Mouse (Mus musculus): ENCODE results near the gene Arap2.
"Not testable (repeated sequence)": the region's sequence is repeated elsewhere in the genome, so short reads cannot be mapped to it uniquely, and the experiment has no call there.

The Arap2 gene

DNA sequence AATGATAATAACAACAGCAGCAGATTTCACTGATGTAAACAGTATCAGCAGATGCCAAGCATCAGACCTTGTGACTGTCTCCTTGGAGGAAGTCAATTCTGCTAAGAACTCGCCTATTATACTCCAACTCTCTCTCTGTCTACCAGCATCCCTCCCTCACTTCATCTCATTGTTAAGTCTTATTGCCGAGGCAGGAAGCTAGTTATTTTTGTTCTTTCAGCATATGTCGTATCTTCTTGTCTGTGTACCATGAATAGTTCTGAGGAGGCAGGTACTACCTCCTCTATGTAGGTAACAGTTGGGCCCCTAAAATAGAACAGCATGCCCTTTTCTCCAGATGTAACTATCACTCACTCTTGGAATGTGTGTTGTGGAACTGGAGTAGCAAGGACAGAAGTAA is 13.0 kb downstream of the Arap2 start:
- no peaks in the 10 kb centered on the region for H3K9me3 ChIP-seq (ENCODE audit: low read length)
- peaks cover 5% of the 10 kb centered on the region; the same call in 1 of the 2 replicates for H3K36me3 ChIP-seq (ENCODE audit: insufficient read depth, low read length)
- no peaks in the 10 kb centered on the region for H3K27me3 ChIP-seq (ENCODE audit: insufficient read depth, low read length)

GRCm38 (mm10) chr5:62751692-62752091 is 14.3 kb downstream of the Arap2 start:
- no peaks in the 10 kb centered on the region for H3K9me3 ChIP-seq (ENCODE audit: low read length)
- no peak for TF ChIP-seq POU5F1 (IDR thresholded peaks at IDR 0.05; ENCODE audit: borderline replicate concordance, low read length)
- no peaks in the 10 kb centered on the region for H3K4me1 ChIP-seq (replicated peaks; ENCODE audit: low read depth, low read length)
- no peak overlapping the region for H3K4me3 ChIP-seq (replicated peaks; ENCODE audit: low read length)
- H3K27me3 ChIP-seq (ENCODE audit: insufficient read depth, low read length), result no peaks in the 10 kb centered on the region
- H3K36me3 ChIP-seq (ENCODE audit: insufficient read depth, low read length), result peaks cover 5% of the 10 kb centered on the region; the same call in 1 of the 2 replicates

More for the DNA sequence above, 13.0 kb downstream of the Arap2 start:
- Histone ChIP-seq H3K4me3 (replicated peaks; ENCODE audit: low read length) (no peak overlapping the region), H3K4me1 (replicated peaks; ENCODE audit: low read depth, low read length) (no peaks in the 10 kb centered on the region)
- TF ChIP-seq POU5F1 (IDR thresholded peaks at IDR 0.05; ENCODE audit: borderline replicate concordance, low read length) (no peak), NANOG (IDR thresholded peaks at IDR 0.05; ENCODE audit: borderline replicate concordance, low read length) (no peak), CTCF (conservative IDR thresholded peaks at IDR 0.05; ENCODE audit: low read length) (no peak)

GRCm38 (mm10) chr5:62748168-62748567 is 17.8 kb downstream of the Arap2 start:
- H3K36me3 ChIP-seq (ENCODE audit: insufficient read depth, low read length), result peaks cover 5% of the 10 kb centered on the region; the same call in 1 of the 2 replicates
- no peaks in the 10 kb centered on the region for H3K9me3 ChIP-seq (ENCODE audit: low read length)
- 0 out of 2 replicates have a peak, but pooled peaks cover 6% of the 10 kb centered on the region for H3K4me1 ChIP-seq (replicated peaks; ENCODE audit: low read depth, low read length)
- no peak overlapping the region for H3K4me3 ChIP-seq (replicated peaks; ENCODE audit: low read length)
- TF ChIP-seq CTCF (conservative IDR thresholded peaks at IDR 0.05; ENCODE audit: low read length) (no peak), POU5F1 (IDR thresholded peaks at IDR 0.05; ENCODE audit: borderline replicate concordance, low read length) (no peak), NANOG (IDR thresholded peaks at IDR 0.05; ENCODE audit: borderline replicate concordance, low read length) (no peak)
- no peaks in the 10 kb centered on the region for H3K27me3 ChIP-seq (ENCODE audit: insufficient read depth, low read length)

DNA sequence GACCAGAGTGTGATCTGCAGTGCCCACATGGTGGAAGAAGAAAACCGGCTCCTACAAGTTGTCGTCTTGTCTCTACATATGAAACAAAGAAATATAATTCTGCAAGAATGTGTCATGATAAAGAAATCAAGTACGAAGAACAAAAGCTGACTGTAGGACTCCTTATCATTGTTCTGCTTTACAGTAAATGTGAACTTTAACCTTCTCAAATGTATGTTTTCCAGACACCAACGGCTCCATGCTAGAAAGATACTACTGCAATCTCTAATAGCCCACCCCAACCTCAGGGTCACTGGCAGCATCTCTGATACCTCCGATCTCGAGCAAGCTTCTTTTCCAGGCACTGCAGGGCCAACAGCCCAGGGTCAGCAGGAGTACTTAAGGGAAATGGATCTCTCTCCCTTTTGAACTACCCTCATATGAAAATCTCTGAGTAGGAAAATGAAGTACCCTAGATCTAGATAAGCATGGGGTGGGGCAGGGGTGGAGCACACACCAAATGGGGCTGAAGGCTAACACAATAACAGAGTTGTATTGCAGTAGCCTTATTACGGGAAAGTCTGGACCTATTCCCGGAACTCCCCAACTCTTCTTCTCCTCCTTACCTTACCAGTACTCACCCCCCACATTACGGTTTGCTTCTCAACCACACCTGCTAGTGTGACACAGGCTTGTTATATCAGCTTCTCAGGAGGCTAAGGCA is 22.6 kb downstream of the Arap2 start:
- TF ChIP-seq NANOG (IDR thresholded peaks at IDR 0.05; ENCODE audit: borderline replicate concordance, low read length) (no peak), POU5F1 (IDR thresholded peaks at IDR 0.05; ENCODE audit: borderline replicate concordance, low read length) (no peak), CTCF (conservative IDR thresholded peaks at IDR 0.05; ENCODE audit: low read length) (no peak)
- peaks cover 6% of the 10 kb centered on the region; the same call in 1 of the 2 replicates for H3K36me3 ChIP-seq (ENCODE audit: insufficient read depth, low read length)
- H3K4me3 ChIP-seq (replicated peaks; ENCODE audit: low read length), result no peak overlapping the region
- H3K4me1 ChIP-seq (replicated peaks; ENCODE audit: low read depth, low read length), result 0 out of 2 replicates have a peak, but pooled peaks cover 8% of the 10 kb centered on the region
- no peaks in the 10 kb centered on the region for H3K9me3 ChIP-seq (ENCODE audit: low read length)
- no peaks in the 10 kb centered on the region for H3K27me3 ChIP-seq (ENCODE audit: insufficient read depth, low read length)

- Histone ChIP-seq H3K36me3 (ENCODE audit: insufficient read depth, low read length) (peaks cover 8% of the 10 kb centered on the region), H3K4me1 (replicated peaks; ENCODE audit: low read depth, low read length) (0 out of 2 replicates have a peak, but pooled peaks cover 8% of the 10 kb centered on the region), H3K27me3 (ENCODE audit: insufficient read depth, low read length) (no peaks in the 10 kb centered on the region), H3K9me3 (ENCODE audit: low read length) (no peaks in the 10 kb centered on the region), H3K4me3 (replicated peaks; ENCODE audit: low read length) (no peak overlapping the region)
- no peak for TF ChIP-seq POU5F1 (IDR thresholded peaks at IDR 0.05; ENCODE audit: borderline replicate concordance, low read length)
- TF ChIP-seq CTCF (conservative IDR thresholded peaks at IDR 0.05; ENCODE audit: low read length), result no peak
- TF ChIP-seq NANOG (IDR thresholded peaks at IDR 0.05; ENCODE audit: borderline replicate concordance, low read length), result no peak
These were observed 26.2 kb downstream of the Arap2 start for GRCm38 (mm10) chr5:62739451-62740415.

DNA sequence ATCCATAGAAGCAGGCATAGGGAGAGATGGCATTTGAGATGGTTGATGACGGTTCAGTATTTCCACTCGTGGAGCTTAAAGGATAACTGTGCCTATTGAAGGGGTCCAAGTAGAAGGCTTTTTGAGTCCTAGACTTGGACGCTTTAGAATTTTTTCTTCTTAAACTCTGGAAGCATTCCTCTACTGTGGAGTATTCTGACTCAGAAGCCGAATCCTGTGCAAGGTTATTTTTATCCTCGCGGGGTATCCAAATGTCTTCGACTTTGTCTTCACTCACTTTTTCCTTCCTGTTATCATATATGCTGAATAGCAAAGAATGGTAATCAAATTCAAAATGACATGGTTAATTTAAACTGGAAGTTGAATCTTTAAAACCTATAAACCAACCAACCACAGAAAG is 35.4 kb downstream of the Arap2 start:
- H3K9me3 ChIP-seq (ENCODE audit: low read length); H3K36me3 ChIP-seq (ENCODE audit: insufficient read depth, low read length); H3K4me3 ChIP-seq (replicated peaks; ENCODE audit: low read length); H3K4me1 ChIP-seq (replicated peaks; ENCODE audit: low read depth, low read length); H3K27me3 ChIP-seq (ENCODE audit: insufficient read depth, low read length): not testable (repeated sequence)

DNA sequence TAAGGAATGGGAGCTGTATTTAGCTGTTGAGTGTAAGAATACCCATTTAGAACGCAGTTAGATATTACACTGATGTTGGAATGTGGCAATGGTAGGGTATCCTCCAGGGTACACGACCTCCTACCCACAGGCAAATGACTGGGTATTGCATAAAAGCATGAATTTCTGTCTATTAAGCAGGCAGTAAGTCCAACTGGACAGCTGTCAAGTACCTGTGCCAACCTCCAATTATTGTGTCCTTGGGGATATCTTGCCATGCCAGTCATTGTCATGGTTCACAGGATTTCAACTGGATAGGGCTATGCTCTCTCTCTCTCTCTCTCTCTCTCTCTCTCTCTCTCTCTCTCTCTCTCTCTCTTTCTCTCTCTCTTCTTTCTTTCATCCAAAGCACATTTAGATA is 40.4 kb downstream of the Arap2 start:
- Histone ChIP-seq H3K36me3 (ENCODE audit: insufficient read depth, low read length) (no peaks in the 10 kb centered on the region), H3K9me3 (ENCODE audit: low read length) (no peaks in the 10 kb centered on the region), H3K27me3 (ENCODE audit: insufficient read depth, low read length) (no peaks in the 10 kb centered on the region), H3K4me3 (replicated peaks; ENCODE audit: low read length) (no peak overlapping the region), H3K4me1 (replicated peaks; ENCODE audit: low read depth, low read length) (no peaks in the 10 kb centered on the region)
- TF ChIP-seq NANOG (IDR thresholded peaks at IDR 0.05; ENCODE audit: borderline replicate concordance, low read length) (no peak), POU5F1 (IDR thresholded peaks at IDR 0.05; ENCODE audit: borderline replicate concordance, low read length) (no peak), CTCF (conservative IDR thresholded peaks at IDR 0.05; ENCODE audit: low read length) (no peak)

DNA sequence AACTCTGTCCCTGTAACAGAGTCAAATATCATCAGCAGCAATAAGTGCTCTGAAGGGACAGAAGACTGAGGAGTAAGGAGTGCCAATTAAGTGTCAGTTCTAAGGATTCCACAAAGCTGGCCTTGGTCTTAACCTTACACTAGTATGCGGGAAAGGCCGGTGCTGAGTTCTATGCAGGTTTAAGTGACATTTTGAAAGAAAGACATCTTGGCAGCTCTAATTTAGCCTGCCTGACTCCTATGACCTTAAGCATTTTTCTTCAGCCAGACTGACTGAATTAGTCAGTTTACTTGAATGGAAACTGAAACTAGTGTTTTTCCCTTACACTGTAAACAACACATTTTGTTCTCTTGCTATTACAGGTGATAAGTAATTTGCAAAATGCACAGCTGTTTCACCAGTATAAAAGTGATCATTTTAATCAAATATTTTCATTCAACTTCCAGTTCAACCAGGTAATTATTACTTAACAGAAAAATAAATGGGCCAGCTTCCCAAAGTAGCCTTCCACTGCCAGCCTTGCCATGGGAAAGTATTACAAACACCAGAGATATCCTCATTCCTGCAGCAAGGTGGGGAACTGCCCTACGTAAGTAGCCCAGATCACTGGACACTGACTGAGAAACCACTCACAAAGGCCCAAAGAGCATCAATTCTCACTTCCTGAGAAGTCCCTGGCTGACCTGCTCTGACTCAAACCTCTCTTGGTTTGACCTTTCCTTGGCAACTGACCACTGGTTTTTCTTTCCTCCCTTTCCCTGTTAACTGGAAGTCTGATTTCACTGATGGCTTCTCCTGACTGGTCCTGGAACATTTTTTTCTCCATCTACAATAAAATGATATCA is 42.5 kb downstream of the Arap2 start:
- H3K9me3 ChIP-seq (ENCODE audit: low read length), result no peaks in the 10 kb centered on the region
- H3K36me3 ChIP-seq (ENCODE audit: insufficient read depth, low read length), result no peaks in the 10 kb centered on the region
- no peaks in the 10 kb centered on the region for H3K4me1 ChIP-seq (replicated peaks; ENCODE audit: low read depth, low read length)
- H3K4me3 ChIP-seq (replicated peaks; ENCODE audit: low read length), result no peak overlapping the region
- no peaks in the 10 kb centered on the region for H3K27me3 ChIP-seq (ENCODE audit: insufficient read depth, low read length)
- TF ChIP-seq NANOG (IDR thresholded peaks at IDR 0.05; ENCODE audit: borderline replicate concordance, low read length) (no peak), POU5F1 (IDR thresholded peaks at IDR 0.05; ENCODE audit: borderline replicate concordance, low read length) (no peak), CTCF (conservative IDR thresholded peaks at IDR 0.05; ENCODE audit: low read length) (no peak)
